Mouse (Mus musculus): ENCODE measurements around the gene Ttf2.

GRCm38 (mm10) chr3:100890406-100890805, 79.1 kb downstream of the Ttf2 start:
- TF ChIP-seq CTCF (IDR thresholded peaks at IDR 0.05; ENCODE audit: low read depth, low read length), result no peak
- TF ChIP-seq GATA1 (IDR thresholded peaks at IDR 0.05; ENCODE audit: borderline replicate concordance, low read length), result no peak
- no peak for TF ChIP-seq TAL1 (conservative IDR thresholded peaks at IDR 0.05; ENCODE audit: low read depth, low read length)

Measured in G1E (cell line).